Comparison of ENCODE assay signal across 11 mouse cellular contexts in genomic region chr5:144913923-144914322, GRCm38 (mm10). TPM values are rescaled to one million over a fixed set of nuclear protein-coding genes. Genes with fewer than 3 reads are reported as not detected.
DNase-seq lines count a peak whose midpoint lies in the region; ATAC-seq and TF ChIP-seq lines count a peak whose summit lies in the region.
"Had no signal": no experiment of that assay in that cellular context is flagged by ENCODE, and none has a peak within 500 bp of the region (broad histone marks: within the 10 kb centered on the region; RNA-seq: fewer than 3 reads in every experiment).

No protein-coding gene starts in this region.

- no peaks in the 10 kb centered on the region for H3K27me3 ChIP-seq in midbrain, postnatal 0 days (ENCODE audit: insufficient read depth, low read length)
- no peaks in the 10 kb centered on the region for H3K27me3 ChIP-seq in midbrain, embryonic 13.5 days
- no peaks in the 10 kb centered on the region for H3K27me3 ChIP-seq in heart, postnatal 0 days (ENCODE audit: control insufficient read depth, insufficient read depth, low read length)
- H3K27me3 ChIP-seq: limb, embryonic 13.5 days had no signal

- DNase-seq in gastrocnemius, adult 18-20 months (ENCODE audit: low spot score): peak; percentile 25
- no peak for DNase-seq in gastrocnemius, postnatal 10 days
- peak; percentile 44 for DNase-seq in midbrain, postnatal 0 days (ENCODE audit: low spot score)
- DNase-seq in heart, postnatal 0 days (ENCODE audit: low spot score): no peak
- DNase-seq in right cerebral cortex, postnatal 36 days (ENCODE audit: low spot score in 2 of 2): peak; percentile 52
- no peak for DNase-seq in thymus, postnatal 14 days
- no peak for DNase-seq in adipocyte (ENCODE audit: low spot score)
- DNase-seq: thymus, adult 2 months had no signal

- WGBS in midbrain, postnatal 0 days: 66% methylated on average over 16 of the region's 16 CpGs
- WGBS in midbrain, embryonic 13.5 days: 90% methylated on average over 16 of the region's 16 CpGs
- 70% methylated on average over 16 of the region's 16 CpGs for WGBS in heart, postnatal 0 days

- no peak overlapping the region for H3K4me3 ChIP-seq in midbrain, postnatal 0 days (ENCODE audit: low read depth, low read length)
- no peak overlapping the region for H3K4me3 ChIP-seq in midbrain, embryonic 13.5 days (replicated peaks)
- H3K4me3 ChIP-seq in heart, postnatal 0 days (ENCODE audit: low read depth, low read length): no peak overlapping the region
- H3K4me3 ChIP-seq: limb, embryonic 13.5 days had no signal

- no peak for TF ChIP-seq EP300 in heart, postnatal 0 days (IDR thresholded peaks at IDR 0.05; ENCODE audit: low read depth)

- no peaks in the 10 kb centered on the region for H3K9me3 ChIP-seq in midbrain, postnatal 0 days (ENCODE audit: low read length)
- no peaks in the 10 kb centered on the region for H3K9me3 ChIP-seq in midbrain, embryonic 13.5 days
- no peaks in the 10 kb centered on the region for H3K9me3 ChIP-seq in heart, postnatal 0 days (replicated peaks; ENCODE audit: control insufficient read depth, low read length)
- H3K9me3 ChIP-seq: limb, embryonic 13.5 days had no signal

- no peak for ATAC-seq in midbrain, postnatal 0 days (ENCODE audit: low FRiP score)
- no peak for ATAC-seq in midbrain, embryonic 13.5 days
- ATAC-seq in heart, postnatal 0 days (ENCODE audit: insufficient read depth, low read depth): no peak
- ATAC-seq: CD4-positive, CD25-positive, alpha-beta regulatory T cell, adult 4 months had no signal

- no peak overlapping the region for H3K4me2 ChIP-seq in midbrain, postnatal 0 days (ENCODE audit: low read depth, low read length, poor library complexity, severe bottlenecking)
- H3K4me2 ChIP-seq in midbrain, embryonic 13.5 days (replicated peaks): no peak overlapping the region
- peak overlapping the region; percentile 25; the same call in 1 of the 2 replicates for H3K4me2 ChIP-seq in heart, postnatal 0 days (ENCODE audit: low read depth, low read length)
- H3K4me2 ChIP-seq: limb, embryonic 13.5 days had no signal

- no peak overlapping the region for H3K27ac ChIP-seq in midbrain, postnatal 0 days (ENCODE audit: low read depth, low read length)
- H3K27ac ChIP-seq in midbrain, embryonic 13.5 days: no peak overlapping the region
- no peak overlapping the region; the same call in 1 of the 2 replicates for H3K27ac ChIP-seq in heart, postnatal 0 days (ENCODE audit: low read depth)
- H3K27ac ChIP-seq: limb, embryonic 13.5 days had no signal

- H3K36me3 ChIP-seq in midbrain, postnatal 0 days (ENCODE audit: insufficient read depth, low read length): no peaks in the 10 kb centered on the region
- no peaks in the 10 kb centered on the region for H3K36me3 ChIP-seq in midbrain, embryonic 13.5 days
- no peaks in the 10 kb centered on the region for H3K36me3 ChIP-seq in heart, postnatal 0 days (replicated peaks; ENCODE audit: control insufficient read depth, insufficient read depth, low read length)
- H3K36me3 ChIP-seq: limb, embryonic 13.5 days had no signal

- no peak overlapping the region for H3K9ac ChIP-seq in midbrain, postnatal 0 days (replicated peaks; ENCODE audit: low read length, poor library complexity, severe bottlenecking)
- no peak overlapping the region for H3K9ac ChIP-seq in midbrain, embryonic 13.5 days (replicated peaks)
- no peak overlapping the region for H3K9ac ChIP-seq in heart, postnatal 0 days (replicated peaks; ENCODE audit: low read depth, low read length)
- H3K9ac ChIP-seq: limb, embryonic 13.5 days had no signal

- no peaks in the 10 kb centered on the region for H3K4me1 ChIP-seq in midbrain, postnatal 0 days (ENCODE audit: insufficient read depth, low read length)
- H3K4me1 ChIP-seq in midbrain, embryonic 13.5 days (replicated peaks): peaks cover 43% of the 10 kb centered on the region
- H3K4me1 ChIP-seq in heart, postnatal 0 days (ENCODE audit: control insufficient read depth, insufficient read depth): peaks cover 48% of the 10 kb centered on the region

- TF ChIP-seq CTCF in midbrain, postnatal 0 days (IDR thresholded peaks at IDR 0.05): no peak
- no peak for TF ChIP-seq CTCF in heart, postnatal 0 days (IDR thresholded peaks at IDR 0.05; ENCODE audit: low read depth)

RNA-seq across cellular contexts. Expression of gene Smurf1, which starts 51.7 kb away (rescaled TPM):
- 10 to 100 TPM in 1 of 2 experiments, 1 to 10 TPM in 1; 9.7 to 13.3 TPM for total RNA-seq in gastrocnemius, adult 18-20 months (2021)
- total RNA-seq in gastrocnemius, postnatal 10 days (2021): 10 to 100 TPM; 15.7 to 20.2 TPM
- 63.0 and 71.1 TPM in 2 replicates for total RNA-seq in midbrain, postnatal 0 days (2014; rRNA removed)
- 24.6 and 28.0 TPM in 2 replicates for polyA plus RNA-seq in midbrain, postnatal 0 days (2015; fragmentation: Nextera tagmentation; extraction: Ambion mirVana)
- polyA plus RNA-seq in midbrain, embryonic 13.5 days (2015; fragmentation: Nextera tagmentation; extraction: Ambion mirVana): 26.9 and 32.2 TPM in 2 replicates
- total RNA-seq in heart, postnatal 0 days (2014; rRNA removed; ENCODE audit: low replicate concordance): 21.3 and 29.9 TPM in 2 replicates
- 7.0 and 9.1 TPM in 2 replicates for polyA plus RNA-seq in heart, postnatal 0 days (2015; fragmentation: Nextera tagmentation; extraction: Ambion mirVana)

Comparison
In these comparisons a context has a peak if more than half of its experiments do, and no peak if none do; other contexts are left out.
1. DNase-seq: peak in gastrocnemius, adult 18-20 months (single experiment), midbrain, postnatal 0 days (single experiment) and right cerebral cortex, postnatal 36 days (2 of 2); none in gastrocnemius, postnatal 10 days (single experiment), heart, postnatal 0 days (single experiment), thymus, postnatal 14 days (single experiment) and adipocyte (single experiment).